Mouse (Mus musculus) layer of hippocampus, adult 18-20 months (tissue): Measurements from ENCODE around the gene Chil1. TPM values are rescaled to one million over a fixed set of nuclear protein-coding genes. Genes with fewer than 3 reads are reported as not detected.

Source experiments
- DNase-seq, 2 experiments: peaks; one replicate each; pipeline ENCODE4 v3.0.0; 2022; ENCODE audit warnings: low spot score in 2 of 2
- total RNA-seq, 2 experiments: library from RNA; stranded (reverse); gene quantifications; 2 replicates each; pipeline ENCODE4 v1.2.3; 2021

Gene Chil1
- total RNA-seq, 2 experiments from 2014 or later: 17.2 to 22.4 TPM

DNA sequence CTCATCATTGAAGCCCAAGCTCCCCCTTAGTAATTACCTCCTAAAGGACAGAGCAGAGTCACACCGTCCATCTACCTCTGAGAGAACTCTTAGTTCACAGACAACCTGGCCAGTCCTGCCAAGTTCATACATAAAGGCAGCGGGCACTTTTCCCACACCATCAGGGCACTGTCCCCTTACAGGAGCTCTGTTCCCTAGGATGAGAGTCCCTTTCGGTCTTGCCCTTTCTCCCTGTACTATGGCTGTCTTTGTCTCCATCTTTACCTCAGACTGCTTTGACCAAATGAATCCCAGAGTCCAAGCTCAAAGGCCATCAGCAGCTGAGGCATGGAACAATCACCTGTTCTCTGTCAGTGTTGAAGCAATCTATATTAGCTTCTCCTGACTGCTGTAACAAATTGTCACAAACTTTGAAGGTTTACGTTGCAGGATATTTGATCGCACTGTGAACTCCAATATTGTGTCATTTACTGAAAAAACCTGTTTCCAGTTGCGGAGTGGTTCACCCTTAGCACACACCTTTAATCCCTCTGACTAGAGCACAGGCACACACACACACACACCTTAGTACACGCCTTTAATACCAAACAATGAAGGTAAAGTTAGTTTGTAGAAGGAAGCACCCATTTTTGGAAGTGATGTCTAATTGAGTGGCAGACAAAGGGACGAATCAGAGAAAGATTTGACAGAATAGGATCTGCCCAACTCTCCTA is 12.8 kb upstream of the Chil1 start:
- DNase-seq: no peak

DNA sequence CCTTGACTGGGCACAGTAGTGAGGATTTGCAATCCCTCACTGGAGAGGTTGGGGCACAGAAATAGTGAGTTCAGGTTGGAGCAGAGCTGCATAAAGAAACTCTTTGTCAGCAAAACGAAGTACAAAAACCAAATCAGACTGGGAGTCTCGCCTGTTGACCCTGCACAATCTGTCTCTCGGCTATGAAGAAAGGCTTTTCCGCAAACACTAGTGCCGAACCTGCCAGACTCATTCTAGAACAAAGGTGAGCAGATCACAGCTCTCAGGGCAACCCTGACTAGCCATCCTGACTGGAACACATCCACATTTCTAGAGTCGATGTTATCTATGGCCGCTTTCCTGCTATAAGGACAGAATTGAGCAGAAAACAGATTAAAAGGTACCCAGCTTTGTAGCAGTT is 8.9 kb upstream of the Chil1 start:
- no peak for DNase-seq

DNA sequence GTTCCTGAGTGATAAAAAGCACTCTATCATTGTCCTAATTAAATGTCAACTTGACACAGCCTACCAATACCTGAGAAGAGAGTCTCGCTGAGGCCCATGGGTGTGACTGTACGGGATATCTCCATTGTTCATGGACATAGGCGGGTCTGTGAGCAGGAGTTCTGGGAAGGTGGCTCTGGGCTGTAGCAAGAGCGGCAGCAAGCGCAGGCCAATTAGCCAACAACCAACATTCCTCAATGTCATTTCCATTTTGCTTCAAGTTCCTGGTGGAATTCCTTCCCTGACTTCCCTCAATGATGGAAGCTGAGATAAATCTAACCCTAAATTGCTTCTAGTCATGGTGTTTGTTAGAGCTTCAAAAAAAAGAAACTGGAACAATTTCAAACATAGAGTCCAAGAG is 4.0 kb upstream of the Chil1 start:
- DNase-seq: no peak

DNA sequence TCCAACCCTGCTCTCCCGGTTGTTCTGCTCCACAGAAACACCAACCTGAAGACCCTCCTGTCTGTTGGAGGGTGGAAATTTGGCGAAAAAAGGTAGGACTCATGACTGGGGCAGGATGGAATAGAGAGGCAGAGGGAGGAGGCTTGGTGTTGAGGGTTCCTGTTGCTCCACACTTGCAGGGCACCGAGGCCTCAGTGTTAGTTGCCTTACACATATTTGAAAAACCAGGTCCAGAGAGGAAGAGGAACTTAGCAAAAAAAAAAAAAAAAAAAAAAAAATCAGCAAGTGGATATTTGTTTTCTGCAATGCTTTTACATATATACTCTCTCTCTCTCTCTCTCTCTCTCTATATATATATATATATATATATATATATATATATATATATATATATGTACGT is 2.1 kb downstream of the Chil1 start:
- DNase-seq: no peak

DNA sequence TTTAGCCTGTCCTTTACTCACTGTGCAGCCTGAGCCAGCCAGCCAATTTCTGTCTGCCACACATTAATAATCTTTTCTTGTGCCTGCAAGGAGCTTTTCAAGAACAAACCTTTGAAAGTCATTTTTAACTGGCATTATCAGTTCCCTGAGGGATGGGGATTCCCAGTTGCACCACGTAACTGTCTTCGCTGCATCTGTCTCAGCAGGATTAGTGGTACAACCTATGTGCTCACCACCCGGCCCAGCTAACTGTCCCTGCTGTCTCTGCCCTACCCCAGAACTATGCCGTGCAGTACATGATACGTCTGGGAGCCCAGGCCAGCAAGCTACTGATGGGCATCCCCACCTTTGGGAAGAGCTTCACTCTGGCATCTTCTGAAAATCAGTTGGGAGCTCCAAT is 6.2 kb downstream of the Chil1 start:
- DNase-seq: no peak

DNA sequence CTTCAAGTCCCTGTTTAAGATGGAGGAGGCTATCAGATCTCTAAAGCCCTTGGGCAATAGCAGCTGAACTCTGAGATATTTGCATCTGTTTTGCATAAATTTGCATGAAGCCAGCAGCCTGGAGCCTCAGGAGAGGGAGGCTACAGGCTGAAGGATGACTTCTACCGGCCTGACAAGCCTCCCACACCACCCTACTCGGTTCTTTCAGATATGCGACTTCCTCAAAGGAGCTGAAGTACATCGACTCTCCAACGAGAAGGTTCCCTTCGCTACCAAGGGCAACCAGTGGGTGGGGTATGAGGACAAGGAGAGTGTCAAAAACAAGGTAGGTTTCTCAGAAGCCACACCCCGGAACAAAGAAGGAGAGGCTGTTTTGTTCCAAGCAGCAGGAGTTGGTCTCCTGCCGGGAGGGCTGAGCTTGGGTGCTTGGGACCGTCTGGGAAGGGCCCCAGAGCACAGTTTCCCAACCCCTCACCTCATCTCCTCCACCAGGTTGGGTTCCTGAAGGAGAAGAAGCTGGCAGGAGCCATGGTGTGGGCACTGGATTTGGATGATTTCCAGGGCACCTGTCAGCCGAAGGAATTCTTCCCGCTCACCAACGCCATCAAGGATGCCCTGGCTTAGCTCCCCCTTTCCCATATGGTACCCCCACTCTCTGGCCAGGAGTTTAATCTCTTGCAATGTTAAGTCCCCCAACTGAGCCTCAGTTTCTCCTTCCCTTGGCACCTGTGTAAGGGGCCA is 7.2 kb downstream of the Chil1 start:
- DNase-seq: no peak

DNA sequence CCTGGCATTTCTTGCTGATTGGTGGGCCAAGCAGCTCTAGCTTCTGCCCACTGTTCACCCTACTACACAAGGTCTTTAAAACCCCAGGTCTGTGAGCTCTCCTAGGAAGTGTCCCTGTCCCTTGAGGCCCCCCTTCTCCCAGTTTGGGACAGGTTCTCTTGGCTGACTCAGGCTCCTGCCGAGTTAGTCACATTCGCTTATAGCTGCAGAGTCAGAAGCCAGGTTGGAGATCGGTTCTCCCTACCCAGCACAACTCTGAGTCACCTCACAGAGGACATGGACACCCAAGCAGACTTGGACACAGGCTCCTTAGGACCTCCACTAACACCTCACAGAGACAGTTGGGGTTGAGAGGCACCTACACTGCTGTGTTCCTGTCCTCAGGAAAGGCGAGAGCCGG is 9.2 kb downstream of the Chil1 start:
- no peak for DNase-seq

DNA sequence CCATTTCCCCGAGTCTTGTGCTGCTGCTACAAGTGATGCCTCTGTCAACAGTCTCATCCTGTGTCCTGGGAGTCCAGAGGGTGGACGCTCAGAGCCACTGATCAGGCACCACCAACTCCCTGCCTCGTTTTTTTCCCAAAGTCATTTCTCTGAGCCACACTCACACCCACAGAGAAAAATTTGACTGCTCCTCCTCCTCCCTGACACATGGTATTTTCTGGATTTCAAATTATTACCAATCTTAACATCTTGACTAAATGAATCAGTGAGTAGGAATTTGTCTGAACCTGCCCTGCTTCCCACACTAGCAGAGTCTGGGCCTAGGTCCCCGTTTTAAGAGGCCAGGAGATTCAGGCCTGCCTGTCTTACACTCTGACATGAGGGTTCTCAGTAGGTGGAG is 10.0 kb downstream of the Chil1 start:
- peak in 1 of 2 experiments; percentile 67 for DNase-seq

DNA sequence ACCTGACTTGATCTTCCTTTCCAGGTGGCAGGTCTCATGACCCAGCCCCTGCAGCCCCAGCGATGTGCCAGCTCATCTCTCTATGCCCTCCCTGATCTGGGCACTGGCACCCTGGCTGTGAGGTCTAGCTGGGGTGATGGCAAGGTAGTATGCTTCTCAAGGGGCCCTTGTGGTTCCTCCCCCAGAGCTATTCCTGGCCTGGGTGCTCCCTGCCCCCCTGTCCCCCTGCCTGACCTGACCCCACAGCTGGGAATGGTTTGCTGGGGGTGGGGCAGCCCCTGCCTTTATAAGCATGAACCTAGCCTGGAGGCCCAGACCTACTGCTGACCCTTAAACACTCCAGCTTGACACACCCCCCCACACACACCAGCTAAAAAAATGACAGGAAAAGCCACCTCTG is 11.2 kb downstream of the Chil1 start, which contains the start of gene Mybph:
Mybph (plus strand) TSS at position 323 of the 400 bp plus-strand sequence.
- no peak for DNase-seq

DNA sequence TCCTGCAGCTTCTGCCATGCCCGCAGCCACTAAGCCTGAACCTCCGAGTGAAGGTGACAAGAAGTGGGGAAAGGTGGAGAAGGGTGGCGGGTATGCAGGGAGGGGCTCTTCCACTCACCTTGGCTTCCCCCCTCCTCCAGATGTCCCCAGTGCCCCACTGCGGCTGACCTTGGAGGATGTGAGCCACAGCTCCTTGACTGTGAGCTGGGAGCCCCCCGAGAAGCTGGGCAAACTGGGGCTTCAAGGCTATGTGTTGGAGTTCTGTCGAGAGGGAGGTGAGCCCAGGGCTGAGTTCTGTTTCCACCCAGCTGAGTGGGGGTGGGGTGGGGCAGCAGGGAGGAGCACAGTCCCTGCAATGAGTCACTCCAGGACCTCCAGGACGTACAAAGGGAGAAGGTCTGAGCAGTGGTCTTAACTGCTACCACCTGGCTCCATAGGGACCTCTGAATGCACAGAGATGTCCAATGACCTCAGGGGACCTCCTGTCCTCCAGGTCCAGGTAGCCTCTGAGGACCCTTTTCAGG is 11.8 kb downstream of the Chil1 start:
- no peak for DNase-seq

DNA sequence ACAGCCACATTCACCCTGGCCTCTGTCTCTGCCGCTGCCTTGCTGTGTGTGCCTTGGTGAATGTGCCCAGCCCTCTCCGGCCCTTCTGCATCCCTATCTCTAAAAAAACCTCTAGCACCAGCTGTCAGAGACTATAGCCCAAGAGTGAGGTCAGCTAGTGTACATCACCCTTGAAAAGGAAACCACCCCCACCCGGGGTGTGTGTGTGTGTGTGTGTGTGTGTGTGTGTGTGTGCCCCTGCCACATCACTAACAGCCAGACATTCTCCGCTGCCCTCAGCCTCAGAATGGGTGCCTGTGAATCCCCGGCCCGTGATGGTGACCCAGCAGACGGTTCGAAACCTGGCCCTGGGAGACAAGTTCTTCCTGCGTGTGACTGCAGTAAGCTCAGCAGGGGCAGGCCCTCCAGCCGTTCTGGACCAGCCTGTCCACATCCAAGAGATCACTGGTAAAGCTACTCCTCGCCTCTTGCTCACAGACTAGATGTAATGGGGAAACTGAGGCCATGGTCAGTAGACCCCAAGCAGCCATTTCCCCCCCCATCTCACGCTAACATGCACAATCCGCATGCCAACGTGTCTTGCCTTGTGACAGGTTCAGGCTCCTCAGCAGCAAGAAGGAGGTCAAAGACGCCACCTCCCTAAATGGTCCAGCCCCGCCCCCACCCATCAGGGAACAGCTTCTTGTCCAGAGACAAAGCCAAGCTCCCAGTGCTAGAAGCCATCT is 12.5 kb downstream of the Chil1 start:
- DNase-seq: no peak

DNA sequence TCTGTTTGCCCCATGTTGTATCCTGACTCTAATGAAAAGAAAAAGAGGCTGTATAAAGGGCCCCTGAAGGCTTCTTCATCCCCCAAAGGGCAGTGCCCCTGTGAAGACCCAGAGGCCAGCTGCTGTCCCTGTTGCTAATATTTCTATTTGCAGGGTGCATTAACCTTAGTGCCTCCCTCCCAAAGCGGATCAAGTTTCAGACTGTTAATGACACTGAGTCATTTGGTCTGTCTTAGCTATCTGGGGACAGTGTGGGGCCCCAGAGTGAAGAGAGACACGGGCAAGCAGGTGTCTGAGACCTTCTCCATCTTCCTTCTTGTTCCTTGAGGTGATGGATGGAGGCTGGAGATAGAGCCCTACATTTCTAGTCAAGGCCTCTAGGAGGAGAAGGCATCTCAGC is 13.1 kb downstream of the Chil1 start:
- no peak for DNase-seq

DNA sequence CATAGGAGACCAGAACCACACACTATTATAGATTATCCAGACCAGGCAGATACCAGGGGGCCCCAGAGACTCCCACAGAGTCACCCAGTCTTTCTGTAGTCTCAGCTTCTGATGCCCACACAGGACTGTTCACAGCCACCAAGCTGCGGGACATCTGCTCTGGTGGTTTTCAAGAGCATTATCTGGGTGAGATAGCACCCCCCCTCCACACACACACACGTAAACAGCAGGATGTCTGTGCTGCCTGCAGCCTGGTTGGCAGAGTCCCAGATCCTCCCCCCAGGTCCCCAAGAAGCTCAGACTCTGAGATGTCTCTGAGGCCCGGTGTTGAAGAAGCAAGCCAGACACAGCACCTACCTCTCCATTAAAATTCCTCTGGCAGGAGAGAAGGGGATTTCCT is 13.6 kb downstream of the Chil1 start:
- peak in 1 of 2 experiments; percentile 65 for DNase-seq

DNA sequence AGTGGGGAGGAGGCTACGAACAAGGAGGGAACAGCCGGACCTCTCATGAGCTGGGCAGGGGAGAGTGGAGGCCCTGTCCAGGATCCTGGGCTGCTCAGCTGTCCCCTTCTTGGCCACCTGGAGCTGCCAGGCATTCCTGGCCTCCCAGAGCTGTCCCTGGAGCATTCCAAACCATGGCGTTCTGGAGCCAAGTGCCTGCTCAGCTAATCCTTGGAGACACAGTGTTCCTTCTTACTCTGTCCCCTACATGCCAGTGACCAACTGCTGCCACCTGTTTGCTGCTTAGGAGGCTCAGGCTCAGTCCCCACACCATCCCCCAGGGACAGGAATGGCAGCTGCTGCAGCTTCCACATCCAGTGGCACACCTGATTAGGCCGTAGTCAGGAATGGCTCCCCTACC is 14.0 kb downstream of the Chil1 start:
- no peak for DNase-seq

DNA sequence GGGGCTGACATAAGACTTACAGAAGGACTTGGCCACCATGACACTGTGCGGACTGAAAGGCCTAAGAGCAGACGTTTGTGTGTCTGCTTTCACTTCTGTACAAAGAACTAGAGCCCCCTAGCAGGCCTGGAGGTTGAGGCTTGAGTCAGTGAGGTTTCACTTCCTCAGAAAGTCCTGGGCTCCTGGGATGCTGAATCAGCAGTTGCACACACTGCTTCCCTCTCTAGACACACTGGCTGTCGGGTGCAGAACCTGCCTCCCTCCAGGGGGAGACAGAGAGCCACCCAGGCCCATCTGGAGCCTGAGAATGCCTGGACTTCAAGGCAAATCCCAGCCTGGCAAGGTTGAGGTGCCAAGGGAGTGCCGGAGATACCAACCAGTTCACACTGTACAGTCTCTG is 14.4 kb downstream of the Chil1 start:
- DNase-seq: peak; percentile 71 to 89

DNA sequence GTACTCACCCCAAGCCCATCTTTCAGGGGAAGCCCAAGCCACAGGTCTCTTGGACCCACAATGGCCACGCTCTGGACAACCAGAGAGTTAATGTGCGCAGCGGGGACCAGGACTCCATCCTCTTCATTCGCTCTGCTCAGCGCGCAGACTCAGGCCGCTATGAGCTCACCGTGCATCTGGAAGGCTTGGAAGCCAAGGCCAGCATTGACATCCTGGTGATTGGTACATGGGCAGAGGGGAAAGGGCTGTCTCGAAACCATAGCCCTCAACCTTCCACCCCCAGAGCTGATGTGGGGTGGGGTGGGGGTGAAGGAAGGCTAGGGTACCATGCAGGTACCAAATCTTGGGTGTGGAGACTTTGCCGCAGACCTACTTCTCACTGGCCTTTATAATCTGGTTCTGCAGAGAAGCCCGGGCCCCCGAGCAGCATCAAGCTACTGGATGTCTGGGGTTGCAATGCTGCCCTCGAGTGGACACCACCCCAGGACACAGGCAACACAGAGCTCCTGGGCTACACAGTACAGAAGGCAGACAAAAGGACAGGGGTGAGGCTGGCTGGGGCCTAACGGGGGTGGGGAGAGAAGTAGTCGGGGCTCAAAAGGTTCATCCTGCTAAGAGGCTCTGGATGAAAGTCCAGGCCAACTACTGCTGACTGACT is 15.5 kb downstream of the Chil1 start:
- no peak for DNase-seq

DNA sequence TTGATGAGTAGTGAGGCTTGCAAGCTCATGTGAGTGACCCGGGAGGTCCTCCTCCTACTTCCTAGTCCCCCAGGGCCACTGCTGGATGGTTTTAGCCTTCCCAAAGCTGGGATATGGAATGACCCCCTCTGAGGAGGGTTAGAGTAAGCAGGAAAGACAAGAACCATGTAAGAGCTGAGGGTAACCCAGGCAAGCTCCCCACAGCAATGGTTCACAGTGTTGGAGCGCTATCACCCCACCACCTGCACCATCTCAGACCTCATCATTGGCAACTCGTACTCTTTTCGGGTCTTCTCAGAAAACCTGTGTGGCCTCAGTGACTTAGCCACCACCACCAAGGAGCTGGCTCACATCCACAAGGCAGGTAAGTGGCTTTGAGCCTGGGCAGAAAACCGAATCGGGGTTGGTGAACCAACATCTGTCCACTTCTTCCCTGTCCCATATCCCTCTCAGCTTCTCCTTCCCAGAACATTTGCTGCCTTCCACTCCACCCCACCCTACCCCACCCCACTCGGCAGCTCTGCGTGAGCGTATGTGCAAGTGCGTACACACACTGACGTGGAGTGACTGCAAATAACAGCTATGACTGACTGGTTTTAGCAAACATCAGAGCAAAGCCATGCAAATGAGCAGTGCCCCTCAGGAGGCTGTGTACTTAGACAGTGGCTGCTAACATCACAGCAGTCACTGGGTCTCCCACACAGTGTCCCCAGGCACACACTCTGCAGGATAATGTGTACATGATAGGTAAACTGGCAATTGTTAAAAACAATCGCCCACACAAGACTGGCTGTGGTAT is 16.4 kb downstream of the Chil1 start:
- DNase-seq: peak in 1 of 2 experiments; percentile 67

DNA sequence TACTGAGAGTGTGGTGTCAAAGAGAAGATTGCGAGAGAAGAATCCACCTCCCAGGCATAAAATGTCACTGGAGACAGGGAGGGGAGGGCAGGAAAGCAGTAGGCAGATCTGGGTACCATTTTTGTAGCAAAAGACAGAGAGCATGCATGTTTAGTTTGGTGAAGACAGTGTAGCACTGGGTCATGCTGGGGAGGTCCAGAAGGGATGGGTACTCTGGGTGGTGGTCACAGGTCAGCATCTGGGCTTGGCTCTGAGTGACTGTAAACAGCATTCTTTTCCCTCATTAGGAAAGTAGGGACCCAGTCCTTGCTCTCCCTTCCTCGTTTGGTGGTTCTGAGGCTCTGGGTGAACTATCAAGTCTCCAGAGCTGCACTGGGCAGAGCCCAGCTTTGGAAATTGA is 18.5 kb downstream of the Chil1 start:
- DNase-seq: no peak

DNA sequence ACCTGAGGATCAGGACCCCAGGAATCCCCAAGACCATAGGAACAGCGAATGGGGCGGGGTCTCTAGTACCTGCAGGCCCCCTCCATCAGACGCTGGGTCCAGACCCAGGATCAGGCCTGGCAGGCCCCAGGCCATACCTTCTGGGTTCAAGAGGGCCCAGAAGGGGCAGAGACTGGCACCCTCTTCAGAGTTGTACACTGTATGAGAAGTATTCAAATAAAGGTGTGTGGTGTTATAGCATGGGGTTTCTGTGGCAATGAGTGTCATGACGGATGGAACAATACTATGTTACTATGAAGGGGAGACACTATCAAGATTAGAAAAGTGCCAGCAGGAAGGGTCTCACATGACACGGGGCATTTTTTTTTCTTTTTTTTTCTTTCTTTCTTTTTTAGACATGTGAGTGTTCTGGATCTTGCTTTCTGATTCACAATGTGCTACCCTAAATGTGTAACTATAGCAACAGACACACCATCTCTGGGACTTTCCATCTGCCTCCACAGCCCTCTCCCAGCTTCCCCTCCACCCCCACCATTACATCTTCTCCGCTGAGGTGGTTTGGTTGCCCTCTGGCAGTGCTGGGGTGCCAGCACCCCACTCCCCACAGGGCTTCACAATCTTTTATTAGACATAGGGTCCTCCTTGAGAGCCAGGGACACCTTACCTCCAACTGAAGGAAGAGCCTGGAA is 19.2 kb downstream of the Chil1 start:
- DNase-seq: peak; percentile 59 to 78
